Mouse (Mus musculus): ENCODE measurements around the gene Castor2. TPM values are rescaled to one million over a fixed set of nuclear protein-coding genes. Genes with fewer than 3 reads are reported as not detected.

Gene Castor2
- polyA plus RNA-seq, 1 experiment from 2014 or later = 12.8 TPM

DNA sequence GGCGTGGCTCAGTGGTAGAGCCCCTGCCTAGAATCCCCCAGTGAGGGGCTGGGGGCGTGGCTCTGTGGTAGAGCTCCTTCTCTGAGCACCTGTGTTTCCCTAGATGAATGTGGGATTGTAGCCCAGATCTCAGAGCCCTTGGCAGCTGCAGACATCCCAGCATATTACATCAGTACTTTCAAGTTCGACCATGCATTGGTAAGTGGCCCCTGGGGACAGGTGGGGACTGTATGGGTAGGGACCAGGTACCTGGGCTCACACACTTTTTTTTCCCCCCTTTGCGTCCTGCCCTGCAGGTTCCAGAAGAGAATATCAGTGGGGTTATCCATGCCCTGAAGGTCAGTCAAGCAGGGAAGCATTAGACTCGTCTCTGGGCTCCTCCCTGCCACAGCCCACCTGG, 38.4 kb downstream of the Castor2 start:
- ATAC-seq (replicated peaks; ENCODE audit: low FRiP score) = no peak
- Histone ChIP-seq H3K36me3 (peaks cover 51% of the 10 kb centered on the region), H3K27me3 (no peaks in the 10 kb centered on the region), H3K4me2 (no peak overlapping the region), H3K27ac (no peak overlapping the region), H3K4me1 (no peaks in the 10 kb centered on the region), H3K4me3 (replicated peaks) (no peak overlapping the region), H3K9ac (no peak overlapping the region), H3K9me3 (replicated peaks) (no peaks in the 10 kb centered on the region)
- 73% methylated on average over 5 of the region's 5 CpGs for whole genome bisulfite sequencing

DNA sequence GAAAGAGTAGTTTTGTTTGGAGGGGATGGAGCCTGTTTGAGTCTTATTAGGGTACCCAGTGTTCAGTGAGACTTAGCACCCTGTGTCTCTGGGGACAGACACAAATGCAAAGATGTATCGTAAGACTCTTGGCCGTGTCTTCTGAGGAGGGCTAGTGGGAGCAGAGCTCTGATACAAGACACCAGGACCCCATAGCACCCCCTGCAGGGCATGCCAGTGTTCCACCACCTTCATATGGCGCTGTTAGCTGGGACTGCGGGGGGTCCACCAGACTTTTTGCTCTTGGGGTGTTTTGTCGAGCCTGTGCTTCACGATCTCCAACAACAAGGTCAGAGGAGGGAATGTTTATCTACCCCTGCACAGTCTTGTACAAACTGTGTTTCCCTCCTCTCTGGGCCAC, 39.9 kb downstream of the Castor2 start:
- Histone ChIP-seq H3K4me2 (no peak overlapping the region), H3K4me3 (replicated peaks) (no peak overlapping the region), H3K4me1 (no peaks in the 10 kb centered on the region), H3K9me3 (replicated peaks) (no peaks in the 10 kb centered on the region), H3K9ac (no peak overlapping the region), H3K27ac (no peak overlapping the region), H3K27me3 (no peaks in the 10 kb centered on the region), H3K36me3 (peaks cover 46% of the 10 kb centered on the region)
- ATAC-seq (replicated peaks; ENCODE audit: low FRiP score) = no peak
- 82% methylated on average over 6 of the region's 6 CpGs for WGBS

- Histone ChIP-seq H3K4me3 (replicated peaks) (no peak overlapping the region), H3K27ac (no peak overlapping the region), H3K9me3 (replicated peaks) (no peaks in the 10 kb centered on the region; the same call in 1 of the 2 replicates), H3K36me3 (peaks cover 48% of the 10 kb centered on the region), H3K9ac (no peak overlapping the region), H3K4me1 (no peaks in the 10 kb centered on the region), H3K27me3 (no peaks in the 10 kb centered on the region), H3K4me2 (no peak overlapping the region)
- no peak for ATAC-seq (replicated peaks; ENCODE audit: low FRiP score)
- WGBS = 63% methylated on average over 7 of the region's 7 CpGs
Measured at GRCm38 (mm10) chr5:134141236-134141635, 41.7 kb downstream of the Castor2 start.

DNA sequence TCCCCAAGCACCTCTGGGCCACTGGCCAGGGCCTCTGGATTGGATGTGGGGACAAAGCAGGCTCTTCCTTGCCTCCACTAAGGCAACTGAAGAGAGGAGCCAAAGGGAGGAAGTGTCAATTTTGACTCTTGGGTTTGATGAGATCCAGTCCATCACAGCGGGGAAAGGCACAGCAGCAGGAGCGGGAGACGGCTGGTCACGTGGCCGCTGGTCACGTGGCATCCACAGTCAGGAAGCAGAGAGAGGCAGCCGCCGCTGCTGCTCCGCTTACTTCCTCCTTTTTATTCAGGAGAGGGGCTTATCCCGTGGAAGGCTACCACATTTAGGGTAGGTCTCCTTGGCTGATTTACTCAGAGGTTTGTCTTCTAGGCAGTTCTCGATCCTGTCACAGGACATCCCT, 42.9 kb downstream of the Castor2 start:
- H3K9me3 ChIP-seq (replicated peaks) = no peaks in the 10 kb centered on the region; the same call in 1 of the 2 replicates

GRCm38 (mm10) chr5:134144986-134145385, 45.5 kb downstream of the Castor2 start:
- no peak overlapping the region for H3K9ac ChIP-seq
- no peaks in the 10 kb centered on the region for H3K27me3 ChIP-seq
- H3K36me3 ChIP-seq = peaks cover 66% of the 10 kb centered on the region
- no peak overlapping the region for H3K4me3 ChIP-seq (replicated peaks)
- H3K27ac ChIP-seq = no peak overlapping the region
- H3K4me1 ChIP-seq = peaks cover 5% of the 10 kb centered on the region
- no peaks in the 10 kb centered on the region; the same call in 1 of the 2 replicates for H3K9me3 ChIP-seq (replicated peaks)
- H3K4me2 ChIP-seq = no peak overlapping the region
- ATAC-seq (replicated peaks; ENCODE audit: low FRiP score) = no peak
- WGBS = 93% methylated on average over 8 of the region's 8 CpGs

More for the DNA sequence above, 42.9 kb downstream of the Castor2 start:
- WGBS = 88% methylated on average over 11 of the region's 11 CpGs
- Histone ChIP-seq H3K9ac (no peak overlapping the region), H3K4me1 (no peaks in the 10 kb centered on the region), H3K4me3 (replicated peaks) (no peak overlapping the region), H3K4me2 (no peak overlapping the region), H3K27me3 (no peaks in the 10 kb centered on the region), H3K27ac (no peak overlapping the region), H3K36me3 (peaks cover 48% of the 10 kb centered on the region)
- ATAC-seq (replicated peaks; ENCODE audit: low FRiP score) = no peak

DNA sequence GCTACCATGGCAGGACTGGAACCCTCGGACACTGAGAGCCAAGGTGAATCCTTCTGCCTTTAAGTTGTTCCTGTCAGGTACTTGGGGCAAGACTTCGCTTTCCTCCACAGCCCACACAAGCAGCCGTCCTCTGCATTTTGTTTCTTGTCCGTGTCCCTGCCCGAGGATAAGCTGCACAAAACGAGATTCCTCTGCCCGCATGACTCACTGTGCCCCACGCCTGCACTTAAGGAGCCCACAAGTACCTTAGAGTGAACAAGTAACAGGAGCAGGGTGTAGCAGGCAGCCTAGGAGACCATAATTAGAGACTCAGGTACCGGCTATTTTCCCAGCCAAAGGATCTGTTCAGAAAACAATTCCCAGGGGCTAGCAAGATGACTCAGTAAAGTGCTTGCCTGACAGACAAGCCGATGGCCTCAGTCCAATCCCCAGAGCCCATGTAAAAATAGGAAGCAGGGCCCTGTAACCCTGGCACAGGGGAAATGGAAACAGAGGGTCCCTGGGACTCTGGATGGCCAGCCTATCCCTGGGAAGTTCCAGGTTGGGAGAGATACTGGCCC, 47.8 kb downstream of the Castor2 start:
- Histone ChIP-seq H3K36me3 (peaks cover 78% of the 10 kb centered on the region), H3K27ac (no peak overlapping the region), H3K27me3 (no peaks in the 10 kb centered on the region), H3K4me2 (no peak overlapping the region), H3K9me3 (replicated peaks) (no peaks in the 10 kb centered on the region; the same call in 1 of the 2 replicates), H3K4me1 (peaks cover 5% of the 10 kb centered on the region), H3K9ac (no peak overlapping the region), H3K4me3 (replicated peaks) (no peak overlapping the region)
- WGBS = 83% methylated on average over 10 of the region's 10 CpGs
- ATAC-seq (replicated peaks; ENCODE audit: low FRiP score) = no peak

- H3K36me3 ChIP-seq = peaks cover 80% of the 10 kb centered on the region
- ATAC-seq (replicated peaks; ENCODE audit: low FRiP score) = no peak
- no peak overlapping the region for H3K4me2 ChIP-seq
- peaks cover 5% of the 10 kb centered on the region for H3K4me1 ChIP-seq
- H3K27me3 ChIP-seq = no peaks in the 10 kb centered on the region
- H3K9ac ChIP-seq = no peak overlapping the region
- H3K9me3 ChIP-seq (replicated peaks) = no peaks in the 10 kb centered on the region; the same call in 1 of the 2 replicates
- H3K4me3 ChIP-seq (replicated peaks) = no peak overlapping the region
- 83% methylated on average over 4 of the region's 4 CpGs for WGBS
- no peak overlapping the region for H3K27ac ChIP-seq
Measured at GRCm38 (mm10) chr5:134148153-134148552, 48.6 kb downstream of the Castor2 start.

DNA sequence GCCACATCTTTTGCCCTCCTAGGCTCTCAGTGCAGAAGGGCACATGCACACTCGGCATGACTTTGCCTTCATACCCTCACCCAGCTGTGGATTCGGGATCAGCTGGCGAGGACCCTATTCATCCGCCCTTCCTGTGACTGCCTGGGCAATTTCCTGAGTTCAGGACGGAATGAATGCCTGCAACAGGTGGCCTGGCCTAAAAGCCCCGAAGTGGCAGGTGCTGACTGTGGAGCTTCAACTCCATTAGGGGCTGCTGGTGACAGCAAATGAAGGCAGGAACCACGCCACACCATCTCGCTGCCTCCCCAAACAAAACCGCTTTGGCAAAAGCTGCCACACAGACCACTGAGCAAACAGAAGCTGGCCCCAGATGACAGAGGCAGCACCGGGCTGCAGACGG, 52.4 kb downstream of the Castor2 start:
- Histone ChIP-seq H3K27me3 (no peaks in the 10 kb centered on the region), H3K36me3 (peaks cover 94% of the 10 kb centered on the region), H3K9ac (no peak overlapping the region), H3K4me2 (no peak overlapping the region), H3K4me1 (peaks cover 5% of the 10 kb centered on the region), H3K9me3 (replicated peaks) (no peaks in the 10 kb centered on the region), H3K4me3 (replicated peaks) (no peak overlapping the region), H3K27ac (no peak overlapping the region)
- ATAC-seq (replicated peaks; ENCODE audit: low FRiP score) = no peak
- WGBS = 74% methylated on average over 11 of the region's 11 CpGs

- no peak overlapping the region for H3K27ac ChIP-seq
- WGBS = 95% methylated on average over 7 of the region's 7 CpGs
- peaks cover 93% of the 10 kb centered on the region for H3K36me3 ChIP-seq
Measured at GRCm38 (mm10) chr5:134155916-134156466, 56.5 kb downstream of the Castor2 start.

DNA sequence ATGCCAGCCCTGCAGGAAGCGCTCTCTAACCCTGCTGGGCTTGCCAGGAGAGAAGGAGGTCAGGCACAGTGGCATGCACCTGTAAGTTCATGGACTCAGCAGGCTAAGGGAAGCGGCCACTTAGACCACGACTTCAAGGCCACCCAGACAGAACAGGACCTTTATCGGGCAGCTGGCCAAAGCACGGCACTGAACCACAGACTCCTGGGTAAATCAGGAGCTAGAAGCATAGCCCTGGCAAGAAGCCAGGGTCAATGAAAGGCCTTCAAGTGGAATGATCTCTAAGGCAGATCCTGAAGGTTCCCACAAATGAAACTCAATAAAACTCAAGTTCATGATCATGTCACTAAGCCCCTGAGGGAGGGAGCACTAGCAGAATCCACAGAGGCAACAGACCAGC, 65.2 kb downstream of the Castor2 start:
- H3K36me3 ChIP-seq = peaks cover 84% of the 10 kb centered on the region
- H3K4me1 ChIP-seq = peaks cover 27% of the 10 kb centered on the region
- 58% methylated on average over 5 of the region's 5 CpGs for WGBS
- H3K27me3 ChIP-seq = no peaks in the 10 kb centered on the region
- peak overlapping the region; percentile 67 for H3K27ac ChIP-seq
- no peak overlapping the region for H3K4me2 ChIP-seq
- no peak overlapping the region for H3K4me3 ChIP-seq (replicated peaks)
- no peak overlapping the region for H3K9ac ChIP-seq
- peak; percentile 66 for ATAC-seq (replicated peaks; ENCODE audit: low FRiP score)
- no peaks in the 10 kb centered on the region for H3K9me3 ChIP-seq (replicated peaks)

More at GRCm38 (mm10) chr5:134155916-134156466, 56.5 kb downstream of the Castor2 start:
- no peaks in the 10 kb centered on the region for H3K4me1 ChIP-seq
- H3K4me3 ChIP-seq (replicated peaks) = no peak overlapping the region
- H3K4me2 ChIP-seq = no peak overlapping the region
- ATAC-seq (replicated peaks; ENCODE audit: low FRiP score) = no peak
- H3K9me3 ChIP-seq (replicated peaks) = no peaks in the 10 kb centered on the region
- H3K27me3 ChIP-seq = no peaks in the 10 kb centered on the region
- no peak overlapping the region for H3K9ac ChIP-seq

- ATAC-seq (replicated peaks; ENCODE audit: low FRiP score) = no peak
- no peak overlapping the region for H3K4me2 ChIP-seq
- H3K4me1 ChIP-seq = peaks cover 27% of the 10 kb centered on the region
- H3K36me3 ChIP-seq = peaks cover 82% of the 10 kb centered on the region
- H3K9me3 ChIP-seq (replicated peaks) = no peaks in the 10 kb centered on the region
- no peak overlapping the region for H3K4me3 ChIP-seq (replicated peaks)
- no peak overlapping the region for H3K9ac ChIP-seq
- no peak overlapping the region for H3K27ac ChIP-seq
- H3K27me3 ChIP-seq = no peaks in the 10 kb centered on the region
- WGBS = 91% methylated on average over 7 of the region's 7 CpGs
Measured at GRCm38 (mm10) chr5:134166642-134167041, 67.1 kb downstream of the Castor2 start.

- Histone ChIP-seq H3K27ac (peak overlapping the region; percentile 72), H3K9ac (no peak overlapping the region), H3K4me1 (peaks cover 29% of the 10 kb centered on the region), H3K4me2 (no peak overlapping the region), H3K27me3 (no peaks in the 10 kb centered on the region), H3K36me3 (peaks cover 79% of the 10 kb centered on the region), H3K4me3 (replicated peaks) (no peak overlapping the region), H3K9me3 (replicated peaks) (no peaks in the 10 kb centered on the region)
- WGBS = 72% methylated on average over 9 of the region's 9 CpGs
- peak; percentile 68 for ATAC-seq (replicated peaks; ENCODE audit: low FRiP score)
Measured at GRCm38 (mm10) chr5:134168033-134168432, 68.5 kb downstream of the Castor2 start.

- no peak overlapping the region for H3K4me2 ChIP-seq
- WGBS = 87% methylated on average over 10 of the region's 10 CpGs
- no peak for ATAC-seq (replicated peaks; ENCODE audit: low FRiP score)
- no peak overlapping the region for H3K4me3 ChIP-seq (replicated peaks)
- peaks cover 37% of the 10 kb centered on the region for H3K4me1 ChIP-seq
- no peaks in the 10 kb centered on the region for H3K9me3 ChIP-seq (replicated peaks)
- no peak overlapping the region for H3K9ac ChIP-seq
- no peaks in the 10 kb centered on the region for H3K27me3 ChIP-seq
- H3K36me3 ChIP-seq = peaks cover 75% of the 10 kb centered on the region
- peak overlapping the region; percentile 41; the same call in 1 of the 2 replicates for H3K27ac ChIP-seq
Measured at GRCm38 (mm10) chr5:134169231-134169630, 69.7 kb downstream of the Castor2 start.

All from kidney, embryonic 15.5 days (tissue).